Mouse (Mus musculus): ENCODE measurements around the gene Ak6.

The Ak6 gene

GRCm38 (mm10) chr13:100650550-100651438 is at the start of gene Ak6, which contains the start of gene Rad17:
Gene Ak6 (plus strand): TSS chr13:100650979.
Gene Rad17 (minus strand): TSS chr13:100651051.
- DNase-seq (ENCODE audit: low spot score in 2 of 2), result peak; percentile 89 to 92

- DNase-seq (ENCODE audit: low spot score in 2 of 2), result no peak
Measured at GRCm38 (mm10) chr13:100601034-100601433, 49.7 kb upstream of the Ak6 start.

DNA sequence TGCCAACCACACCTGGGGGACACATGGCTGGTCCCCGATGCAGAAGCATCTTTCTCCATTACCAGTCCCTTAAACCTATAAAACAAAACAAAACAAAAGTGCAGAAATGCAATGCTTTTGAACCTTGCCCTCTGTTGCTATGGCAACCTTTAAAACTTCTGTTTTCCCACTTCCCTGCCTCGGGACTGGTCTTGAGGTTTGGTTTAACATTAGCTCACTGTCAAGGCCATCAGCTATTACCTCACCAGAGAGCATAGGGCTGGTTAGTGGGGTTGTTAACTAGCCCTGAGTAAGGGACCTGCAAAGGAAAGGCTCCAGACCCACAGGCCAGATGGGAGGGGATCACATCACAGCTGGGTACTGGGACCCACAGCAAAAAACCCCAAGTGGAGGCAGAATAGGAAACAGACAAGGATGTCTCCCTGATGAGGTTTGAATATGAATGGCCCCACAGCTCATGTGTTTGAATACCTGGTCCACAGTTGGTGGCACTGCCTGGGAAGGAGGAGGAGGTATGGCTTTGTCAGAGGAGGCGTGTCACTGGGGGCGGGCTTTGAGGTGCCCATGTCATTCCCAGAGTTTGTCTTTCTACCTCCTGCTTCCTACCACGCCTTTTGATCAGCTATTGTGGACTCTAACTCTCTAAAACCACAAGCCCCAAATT is 48.4 kb upstream of the Ak6 start:
- no peak for DNase-seq (ENCODE audit: low spot score in 2 of 2)

DNA sequence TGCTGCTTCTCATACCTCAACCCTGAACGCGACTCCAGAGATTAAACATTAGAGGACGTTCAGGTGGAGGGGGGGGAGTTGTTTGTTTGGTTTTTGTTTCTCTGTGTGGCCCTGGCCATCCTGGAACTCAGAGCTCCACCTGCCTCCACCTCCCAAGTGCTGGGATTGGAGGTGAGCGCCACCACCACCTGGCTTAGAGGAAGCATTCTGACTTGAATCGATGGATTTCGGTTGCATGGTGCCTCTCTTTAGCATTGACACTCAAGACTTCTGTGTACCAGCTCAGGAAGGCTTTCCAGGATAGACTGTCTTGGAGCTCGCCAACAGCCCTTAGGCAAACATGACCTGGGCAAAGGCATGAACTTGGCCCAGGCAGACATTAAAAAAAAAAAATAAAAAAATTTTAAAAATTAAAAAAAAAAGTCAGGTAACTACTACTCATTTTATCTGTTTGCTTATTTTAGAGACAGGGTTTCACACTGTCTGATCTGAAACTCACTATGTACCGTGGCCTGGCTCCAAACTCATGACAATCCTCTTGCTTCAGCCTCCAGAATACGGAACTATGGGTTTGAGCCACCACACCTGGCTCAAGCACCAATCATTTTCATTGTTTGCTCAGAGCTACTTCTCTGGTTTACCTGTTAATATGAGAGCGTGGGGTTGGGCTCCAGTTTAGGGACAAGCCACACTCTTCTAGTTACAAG is 47.6 kb upstream of the Ak6 start:
- DNase-seq (ENCODE audit: low spot score in 2 of 2), result no peak

- DNase-seq (ENCODE audit: low spot score in 2 of 2), result no peak
Measured at GRCm38 (mm10) chr13:100603738-100604095, 47.1 kb upstream of the Ak6 start.

- DNase-seq (ENCODE audit: low spot score in 2 of 2), result no peak
Measured at GRCm38 (mm10) chr13:100605845-100606244, 44.9 kb upstream of the Ak6 start.

DNA sequence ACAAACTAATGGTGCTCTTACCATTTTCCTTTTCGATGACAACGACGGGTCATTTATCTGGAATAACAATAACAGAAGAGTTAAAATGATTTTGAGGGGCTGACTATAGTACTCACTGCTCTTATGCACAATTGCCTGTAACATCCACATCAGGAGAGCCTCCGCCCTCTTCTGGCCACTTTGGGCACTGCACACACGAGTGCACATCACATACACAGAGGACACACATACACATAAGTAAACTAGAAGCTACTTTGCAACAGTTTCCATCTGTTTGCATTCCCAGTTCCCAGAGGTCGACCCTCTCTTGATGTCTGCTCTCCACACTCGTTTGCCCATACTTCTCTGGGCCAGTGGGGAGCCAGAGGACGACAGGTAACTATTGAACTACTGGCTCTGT is 43.0 kb upstream of the Ak6 start:
- no peak for DNase-seq (ENCODE audit: low spot score in 2 of 2)

GRCm38 (mm10) chr13:100611266-100611665 is 39.5 kb upstream of the Ak6 start:
- DNase-seq (ENCODE audit: low spot score in 2 of 2), result no peak

DNA sequence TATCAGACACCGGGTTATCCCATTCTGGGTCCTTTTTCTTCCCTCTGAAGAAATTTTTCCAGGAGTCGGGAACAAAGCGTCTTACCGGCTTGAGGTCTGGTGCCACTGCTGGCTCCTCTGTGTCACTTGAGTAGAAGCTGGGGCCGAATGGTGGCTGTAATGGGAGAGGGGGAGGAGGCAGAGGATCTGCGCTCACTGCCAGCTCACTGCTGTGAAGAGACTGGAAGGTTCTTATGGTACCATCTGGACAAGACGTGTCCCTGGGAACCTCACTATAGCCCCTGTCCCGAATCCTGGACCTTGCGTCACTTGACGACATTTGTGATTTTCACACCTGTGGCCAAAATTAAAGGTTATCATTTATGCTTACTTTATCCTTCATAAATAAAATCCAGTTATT is 38.5 kb upstream of the Ak6 start:
- DNase-seq (ENCODE audit: low spot score in 2 of 2), result no peak

- no peak for DNase-seq (ENCODE audit: low spot score in 2 of 2)
Measured at GRCm38 (mm10) chr13:100612903-100613302, 37.9 kb upstream of the Ak6 start.

GRCm38 (mm10) chr13:100616181-100617087 is 34.3 kb upstream of the Ak6 start, which contains the start of gene Marveld2:
Gene Marveld2 (minus strand): TSS chr13:100616971.
- peak in 1 of 2 experiments; percentile 10 for DNase-seq (ENCODE audit: low spot score in 2 of 2)

GRCm38 (mm10) chr13:100617583-100617982 is 33.2 kb upstream of the Ak6 start:
- no peak for DNase-seq (ENCODE audit: low spot score in 2 of 2)

DNA sequence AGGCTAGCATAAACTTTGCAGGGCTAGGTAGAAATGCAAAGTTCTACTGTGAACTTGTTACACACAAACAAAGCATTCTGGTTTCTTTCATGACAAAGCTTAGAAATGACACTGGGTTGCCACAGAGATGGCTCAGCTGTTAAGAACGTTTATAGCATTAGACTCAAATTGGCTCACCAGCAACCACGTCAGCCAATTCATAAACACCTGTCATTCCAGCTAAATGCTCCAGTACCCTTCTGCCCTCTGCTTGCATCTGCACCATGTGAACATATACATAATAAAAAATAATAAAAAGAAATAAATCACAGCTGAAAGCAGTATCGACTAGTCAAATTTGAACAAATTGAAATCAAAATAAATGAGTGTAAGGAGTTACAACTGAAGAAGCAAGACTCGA is 28.5 kb upstream of the Ak6 start:
- DNase-seq (ENCODE audit: low spot score in 2 of 2), result no peak

DNA sequence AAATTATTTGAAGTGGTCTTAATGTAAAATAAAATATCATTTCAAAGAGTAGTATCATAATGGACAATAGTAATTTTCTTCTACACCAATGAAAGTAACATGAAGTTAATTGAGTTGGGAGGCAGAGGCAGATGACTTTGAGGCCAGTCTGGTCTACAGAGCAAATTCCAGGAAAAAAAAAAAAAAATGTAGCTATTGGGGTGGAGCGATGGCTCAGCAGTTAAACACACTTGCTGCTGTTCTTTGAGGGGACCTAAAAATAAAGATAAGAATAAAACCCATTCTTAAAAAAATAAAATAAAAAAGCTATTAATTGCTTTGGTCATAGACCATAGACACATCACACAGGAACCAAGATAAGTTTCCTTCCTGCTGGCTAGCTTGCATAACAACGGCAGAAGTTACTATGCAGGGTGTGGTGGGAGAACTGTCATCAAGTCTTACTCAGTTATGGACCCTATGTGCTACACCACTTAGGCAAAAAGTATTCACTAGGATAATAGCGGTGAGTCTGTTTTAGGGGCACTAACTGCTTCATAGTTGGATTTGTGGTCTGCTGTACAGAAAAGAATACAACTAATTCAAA is 16.6 kb upstream of the Ak6 start:
- DNase-seq (ENCODE audit: low spot score in 2 of 2), result no peak

- no peak for DNase-seq (ENCODE audit: low spot score in 2 of 2)
Measured at GRCm38 (mm10) chr13:100642471-100643209, 8.1 kb upstream of the Ak6 start.

- DNase-seq (ENCODE audit: low spot score in 2 of 2), result no peak
Measured at GRCm38 (mm10) chr13:100648223-100648622, 2.6 kb upstream of the Ak6 start.

GRCm38 (mm10) chr13:100651439-100652186 is 834 bp downstream of the Ak6 start, which contains the start of gene Taf9:
Gene Taf9 (plus strand): TSS chr13:100651579.
- no peak for DNase-seq (ENCODE audit: low spot score in 2 of 2)

GRCm38 (mm10) chr13:100658091-100658490 is 7.3 kb downstream of the Ak6 start:
- DNase-seq (ENCODE audit: low spot score in 2 of 2), result no peak

- DNase-seq (ENCODE audit: low spot score in 2 of 2), result peak in 1 of 2 experiments; percentile 13
Measured at GRCm38 (mm10) chr13:100659864-100660456, 9.2 kb downstream of the Ak6 start.

All from right cerebral cortex, postnatal 36 days (tissue).